Mouse (Mus musculus) large intestine, adult 2 months (tissue): ENCODE measurements around the gene Cradd. TPM values are rescaled to one million over a fixed set of nuclear protein-coding genes. Genes with fewer than 3 reads are reported as not detected.
A peak's percentile ranks its signal among the peaks of the same experiment; 100 is the strongest.

Source experiments
- DNase-seq: peaks from one replicate; pipeline ENCODE4 v3.0.0-alpha.2; 2012; ENCODE audit warnings: low read depth, low spot score
- WGBS: fragments of 180-500 bp; shearing (Covaris S2); methylation state at CpG from one replicate; pipeline ENCODE4 v1.1.7; 2018; 5-methylcytosine and 5-hydroxymethylcytosine counted together
- polyA plus RNA-seq: library from polyadenylated mRNA; depleted of rRNA; stranded (reverse); fragments of >200 nt; gene quantifications from 2 replicates; pipeline ENCODE4 v1.2.3, GENCODE M21; 2012; rRNA removed

Gene Cradd
- polyA plus RNA-seq, 1 experiment = 13.4 TPM

GRCm38 (mm10) chr10:95149666-95150065 lies 174.3 kb downstream of the Cradd start:
- WGBS = 5% methylated on average over 1 of the region's 1 CpGs

DNA sequence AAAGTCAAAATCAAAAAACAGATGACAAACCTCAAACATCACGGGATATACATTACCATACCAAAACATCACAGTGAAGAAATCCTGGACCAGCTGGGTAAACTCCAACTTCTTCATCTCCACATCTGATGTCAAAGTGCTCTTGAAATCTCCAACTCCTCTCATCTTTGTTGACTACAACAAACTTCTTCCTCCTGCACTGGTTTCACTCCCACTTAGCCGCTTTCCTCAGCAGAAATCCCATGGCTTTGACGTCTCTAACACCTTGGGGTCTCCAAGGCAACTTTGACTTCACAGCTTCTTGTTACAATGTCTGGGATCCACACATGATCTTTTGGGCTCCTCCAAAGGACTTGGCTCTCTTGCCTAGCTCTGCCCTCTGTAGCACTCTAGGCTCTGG lies 175.3 kb downstream of the Cradd start:
- 80% methylated on average over 3 of the region's 3 CpGs for WGBS
- DNase-seq = no peak

More at GRCm38 (mm10) chr10:95149666-95150065, 174.3 kb downstream of the Cradd start:
- no peak for DNase-seq

DNA sequence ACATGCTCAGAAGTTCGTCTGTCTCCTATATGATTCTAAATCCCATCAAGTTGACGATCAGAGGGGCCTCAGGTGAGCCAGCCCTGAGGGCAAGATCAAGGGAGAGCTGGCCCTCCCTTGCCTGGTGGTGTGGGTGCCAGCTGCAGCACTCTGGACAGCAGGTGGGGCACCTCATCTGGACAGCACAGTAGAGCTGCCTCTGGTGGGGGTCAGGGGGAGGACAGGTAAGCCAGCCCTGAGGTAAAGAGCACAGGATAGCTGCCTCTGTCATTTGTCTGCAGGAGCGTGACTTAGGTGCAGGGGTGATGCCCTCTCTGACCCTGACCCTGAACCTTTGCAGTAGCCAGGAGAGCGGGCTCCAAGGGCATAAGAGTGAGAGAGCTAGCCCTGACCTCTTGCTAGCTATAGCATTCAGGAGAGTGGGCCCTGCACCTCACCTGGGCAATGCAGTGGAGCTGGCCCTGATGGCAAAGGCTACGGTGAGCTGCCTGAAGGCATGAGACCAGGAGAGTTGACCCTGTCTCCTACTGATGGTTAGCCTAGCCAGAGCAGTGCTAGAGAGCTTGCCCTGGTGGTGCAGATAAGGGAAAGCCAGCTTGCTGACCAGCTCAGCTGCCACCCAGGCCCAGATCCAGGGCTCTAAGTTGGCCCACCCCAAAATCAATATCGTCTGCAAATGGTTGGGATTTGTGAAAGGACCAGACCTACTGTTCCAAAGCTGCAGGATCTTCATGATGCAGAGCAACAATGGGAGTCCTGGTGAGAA lies 176.6 kb downstream of the Cradd start:
- no peak for DNase-seq
- WGBS = 74% methylated on average over 6 of the region's 6 CpGs

- peak; percentile 73 for DNase-seq
- WGBS = 7% methylated on average over 5 of the region's 5 CpGs
Measured at GRCm38 (mm10) chr10:95146491-95146890, 177.4 kb downstream of the Cradd start.

DNA sequence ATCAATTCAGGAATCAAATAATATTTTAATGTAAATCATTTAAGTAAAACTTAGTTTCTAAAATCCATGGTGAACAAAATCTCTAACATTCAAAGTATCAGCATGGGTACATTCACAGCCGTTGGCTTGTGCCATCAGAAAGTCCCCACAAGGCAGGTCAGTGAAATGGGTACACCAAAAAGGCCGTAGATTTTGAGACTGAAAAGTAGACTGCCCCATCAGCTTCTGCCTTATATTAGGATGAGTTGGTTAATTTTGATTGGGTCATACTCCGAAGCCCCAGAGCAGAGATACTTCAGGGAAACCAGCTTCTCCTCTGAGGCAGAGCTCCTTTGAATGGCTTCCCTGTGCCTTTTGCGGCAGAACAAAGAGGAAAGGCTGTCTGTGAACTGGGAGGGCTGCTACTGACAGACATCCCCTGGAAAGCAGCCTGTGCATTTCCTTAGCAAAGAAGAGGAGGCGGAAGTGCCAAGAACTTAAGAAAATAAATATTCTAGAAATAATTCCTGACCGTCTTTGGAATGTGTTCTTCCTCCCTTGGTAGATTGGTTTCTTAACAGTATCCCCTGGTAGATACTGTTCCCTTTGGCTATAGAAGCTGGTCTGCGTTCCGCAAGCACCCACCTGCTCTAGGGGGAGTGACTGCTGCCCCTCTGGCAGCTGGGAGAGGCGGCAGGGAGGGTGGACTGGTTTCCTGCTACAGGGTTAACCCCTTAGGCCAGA lies 178.6 kb downstream of the Cradd start:
- WGBS = 43% methylated on average over 9 of the region's 9 CpGs
- DNase-seq = no peak

- 57% methylated on average over 6 of the region's 6 CpGs for WGBS
Measured at GRCm38 (mm10) chr10:95144414-95145130, 179.4 kb downstream of the Cradd start.

GRCm38 (mm10) chr10:95143446-95144114 lies 180.4 kb downstream of the Cradd start:
- DNase-seq = no peak
- WGBS = 56% methylated on average over 2 of the region's 2 CpGs

More at GRCm38 (mm10) chr10:95144414-95145130, 179.4 kb downstream of the Cradd start:
- no peak for DNase-seq

- 6% methylated on average over 11 of the region's 11 CpGs for WGBS
- no peak for DNase-seq
Measured at GRCm38 (mm10) chr10:95142844-95143435, 181.0 kb downstream of the Cradd start.

- no peak for DNase-seq
- WGBS = 56% methylated on average over 3 of the region's 3 CpGs
Measured at GRCm38 (mm10) chr10:95141075-95141474, 182.9 kb downstream of the Cradd start.

- DNase-seq = no peak
Measured at GRCm38 (mm10) chr10:95140191-95140590, 183.7 kb downstream of the Cradd start.

- 59% methylated on average over 8 of the region's 8 CpGs for WGBS
- DNase-seq = no peak
Measured at GRCm38 (mm10) chr10:95139645-95140044, 184.3 kb downstream of the Cradd start.

DNA sequence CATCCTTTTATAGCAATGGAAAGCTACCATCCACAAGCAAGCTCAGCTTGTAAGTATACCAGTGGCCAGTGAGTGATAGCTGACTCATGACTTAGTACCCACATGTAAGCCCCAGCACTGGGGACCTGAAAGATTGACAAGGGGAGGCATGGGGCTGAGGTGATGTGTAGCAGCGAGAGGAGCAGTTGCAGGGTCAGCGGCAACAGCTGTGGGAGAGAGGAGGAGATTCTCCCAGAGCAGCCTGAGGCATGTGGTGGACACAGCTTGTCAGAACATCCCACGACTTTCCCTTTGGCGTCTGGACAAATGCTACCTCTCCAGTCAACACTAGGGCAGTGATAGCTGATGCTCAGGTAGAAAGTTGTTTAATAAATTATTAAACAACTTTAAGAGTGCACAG lies 190.9 kb downstream of the Cradd start:
- DNase-seq = no peak
- WGBS = 80% methylated on average over 4 of the region's 4 CpGs

Other genes starting within 250 kb of the Cradd start
- gene Socs2, start 93.0 kb upstream of the Cradd start, polyA plus RNA-seq = 36.0 and 50.3 TPM in 2 replicates
- 142 and 148 TPM in 2 replicates for gene Mrpl42, start 177.8 kb upstream of the Cradd start, polyA plus RNA-seq
- 63.4 and 72.6 TPM in 2 replicates for gene Ube2n, start 191.0 kb upstream of the Cradd start, polyA plus RNA-seq
- gene Nudt4, start 240.0 kb upstream of the Cradd start, polyA plus RNA-seq = 43.5 and 48.1 TPM in 2 replicates